Mouse (Mus musculus): ENCODE measurements around the gene AU018091.
A peak's percentile ranks its signal among the peaks of the same experiment; 100 is the strongest.
"Not testable (repeated sequence)": the region's sequence is repeated elsewhere in the genome, so short reads cannot be mapped to it uniquely, and the experiment has no call there.

Gene AU018091

DNA sequence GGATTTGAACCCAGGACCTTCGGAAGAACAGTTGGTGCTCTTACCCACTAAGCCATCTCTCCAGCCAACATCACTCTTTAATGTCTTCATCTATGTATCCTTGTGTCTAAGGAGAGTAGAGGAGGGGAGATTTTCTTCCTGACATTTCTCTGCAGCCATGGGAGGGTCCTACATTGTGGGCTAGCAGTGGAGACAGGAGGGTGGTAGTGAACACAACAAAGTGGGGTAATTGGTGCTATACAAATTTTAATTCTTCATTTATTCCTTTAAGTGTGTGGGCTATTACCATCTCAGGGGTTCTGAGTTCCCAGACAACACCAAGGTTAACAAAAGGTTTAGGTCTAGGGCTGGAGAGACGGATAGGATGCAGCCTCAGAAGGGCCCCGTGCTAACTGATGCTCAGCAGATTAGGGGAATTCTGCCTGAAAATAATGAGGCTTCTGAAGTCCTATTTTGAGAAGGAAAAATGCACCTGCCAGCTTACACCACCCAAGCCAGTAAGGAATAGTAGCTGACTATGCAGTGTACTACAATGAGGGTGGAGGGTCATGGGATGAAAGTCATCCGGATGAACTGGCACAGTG is 24.1 kb upstream of the AU018091 start:
- no peaks in the 10 kb centered on the region for H3K9me3 ChIP-seq (ENCODE audit: low read length)
- H3K4me1 ChIP-seq (replicated peaks; ENCODE audit: low read depth, low read length) = peaks cover 45% of the 10 kb centered on the region
- H3K36me3 ChIP-seq (ENCODE audit: insufficient read depth, low read length) = no peaks in the 10 kb centered on the region
- no peaks in the 10 kb centered on the region for H3K27me3 ChIP-seq (ENCODE audit: insufficient read depth, low read length)
- H3K4me3 ChIP-seq (replicated peaks; ENCODE audit: low read length) = peak overlapping the region; percentile 1; the same call in 1 of the 2 replicates
- TF ChIP-seq CTCF (conservative IDR thresholded peaks at IDR 0.05; ENCODE audit: low read length) = no peak
- TF ChIP-seq NANOG (IDR thresholded peaks at IDR 0.05; ENCODE audit: borderline replicate concordance, low read length) = peak; percentile 94

DNA sequence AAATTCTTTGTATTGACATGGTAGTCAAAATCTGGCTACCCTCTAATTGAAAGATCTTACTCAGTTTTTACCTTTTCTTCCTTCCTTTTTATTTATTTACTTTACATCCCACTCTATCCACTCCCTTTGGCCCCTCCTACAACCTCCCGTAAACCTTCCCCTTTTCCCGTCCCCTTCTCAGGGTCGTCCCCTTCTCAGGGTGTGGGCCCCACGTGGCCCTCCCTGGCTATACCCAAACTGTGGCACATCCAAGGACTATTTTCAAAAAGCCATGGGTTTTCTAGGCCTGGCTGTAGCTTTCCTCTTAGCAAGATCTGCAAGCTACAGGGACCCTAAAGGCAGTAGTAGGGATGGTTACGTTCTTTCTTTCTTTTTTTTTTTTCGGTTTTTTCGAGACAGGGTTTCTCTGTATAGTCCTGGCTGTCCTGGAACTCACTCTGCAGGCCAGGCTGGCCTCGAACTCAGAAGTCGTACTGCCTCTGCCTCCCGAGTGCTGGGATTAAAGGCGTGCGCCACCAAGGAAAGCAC is 23.0 kb upstream of the AU018091 start:
- H3K36me3 ChIP-seq (ENCODE audit: insufficient read depth, low read length) = no peaks in the 10 kb centered on the region
- no peaks in the 10 kb centered on the region for H3K9me3 ChIP-seq (ENCODE audit: low read length)
- H3K4me1 ChIP-seq (replicated peaks; ENCODE audit: low read depth, low read length) = peaks cover 45% of the 10 kb centered on the region
- TF ChIP-seq NANOG (IDR thresholded peaks at IDR 0.05; ENCODE audit: borderline replicate concordance, low read length) (no peak), POU5F1 (IDR thresholded peaks at IDR 0.05; ENCODE audit: borderline replicate concordance, low read length) (no peak), CTCF (conservative IDR thresholded peaks at IDR 0.05; ENCODE audit: low read length) (no peak)
- no peaks in the 10 kb centered on the region for H3K27me3 ChIP-seq (ENCODE audit: insufficient read depth, low read length)
- H3K4me3 ChIP-seq (replicated peaks; ENCODE audit: low read length) = no peak overlapping the region

DNA sequence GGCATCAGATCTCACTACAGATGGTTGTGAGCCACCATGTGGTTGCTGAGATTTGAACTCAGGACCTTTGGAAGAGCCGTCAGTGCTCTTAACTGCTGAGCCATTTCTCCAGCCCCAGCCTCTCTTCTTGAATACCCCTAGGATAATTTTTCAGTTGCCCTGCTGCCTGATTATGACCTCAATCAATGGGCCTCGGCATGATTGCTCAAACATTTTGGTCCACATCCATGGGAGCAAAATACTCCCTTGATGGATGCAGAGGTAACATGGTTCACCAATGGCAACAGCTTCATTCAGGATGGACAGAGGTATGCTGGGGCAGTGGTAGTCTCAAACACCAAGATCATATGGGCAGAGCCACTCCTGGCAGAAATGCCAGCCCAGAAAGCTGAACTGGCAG is 17.7 kb upstream of the AU018091 start:
- H3K4me1 ChIP-seq (replicated peaks; ENCODE audit: low read depth, low read length) = peaks cover 37% of the 10 kb centered on the region
- H3K36me3 ChIP-seq (ENCODE audit: insufficient read depth, low read length); H3K4me3 ChIP-seq (replicated peaks; ENCODE audit: low read length); H3K9me3 ChIP-seq (ENCODE audit: low read length); H3K27me3 ChIP-seq (ENCODE audit: insufficient read depth, low read length): not testable (repeated sequence)

DNA sequence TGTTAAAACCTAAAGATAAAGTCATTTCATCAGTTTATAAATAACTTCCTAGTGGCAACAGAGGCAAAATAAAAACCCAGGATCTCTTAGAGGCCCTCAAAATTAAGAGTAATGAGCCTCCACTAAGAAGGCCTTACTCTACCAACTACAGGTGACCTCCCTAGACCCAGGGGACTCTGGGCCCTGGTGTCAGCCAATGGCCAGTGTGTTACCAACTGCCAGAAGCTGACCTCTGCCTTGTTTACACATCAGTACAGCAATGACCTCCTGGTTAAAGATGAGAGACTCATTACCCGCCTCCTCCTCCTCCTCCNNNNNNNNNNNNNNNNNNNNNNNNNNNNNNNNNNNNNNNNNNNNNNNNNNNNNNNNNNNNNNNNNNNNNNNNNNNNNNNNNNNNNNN is 17.1 kb upstream of the AU018091 start:
- Histone ChIP-seq H3K9me3 (ENCODE audit: low read length) (no peaks in the 10 kb centered on the region), H3K4me3 (replicated peaks; ENCODE audit: low read length) (no peak overlapping the region), H3K27me3 (ENCODE audit: insufficient read depth, low read length) (no peaks in the 10 kb centered on the region), H3K36me3 (ENCODE audit: insufficient read depth, low read length) (no peaks in the 10 kb centered on the region), H3K4me1 (replicated peaks; ENCODE audit: low read depth, low read length) (peaks cover 36% of the 10 kb centered on the region)
- TF ChIP-seq CTCF (conservative IDR thresholded peaks at IDR 0.05; ENCODE audit: low read length) (no peak), POU5F1 (IDR thresholded peaks at IDR 0.05; ENCODE audit: borderline replicate concordance, low read length) (no peak), NANOG (IDR thresholded peaks at IDR 0.05; ENCODE audit: borderline replicate concordance, low read length) (no peak)

DNA sequence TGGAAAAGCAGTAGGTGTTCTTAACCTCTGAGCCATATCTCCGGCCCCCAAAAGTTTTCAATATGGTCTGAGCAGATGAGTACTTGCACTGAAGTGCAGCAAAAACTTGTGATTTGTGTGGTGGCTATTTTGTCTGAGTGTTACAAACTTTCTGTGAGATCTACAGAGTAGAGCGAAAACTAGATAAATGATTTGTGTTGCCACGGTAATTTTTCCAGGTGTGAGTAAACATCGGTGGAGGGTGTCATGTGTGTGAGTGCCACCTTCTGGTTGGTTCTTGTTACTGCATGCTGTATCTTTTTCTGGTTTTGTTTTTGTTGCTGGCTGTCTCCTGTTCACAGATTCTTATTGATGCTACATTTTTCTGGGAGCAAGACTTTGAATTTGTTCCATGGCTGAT is 15.4 kb upstream of the AU018091 start:
- Histone ChIP-seq H3K4me1 (replicated peaks; ENCODE audit: low read depth, low read length) (peaks cover 38% of the 10 kb centered on the region), H3K27me3 (ENCODE audit: insufficient read depth, low read length) (no peaks in the 10 kb centered on the region), H3K9me3 (ENCODE audit: low read length) (no peaks in the 10 kb centered on the region), H3K36me3 (ENCODE audit: insufficient read depth, low read length) (no peaks in the 10 kb centered on the region), H3K4me3 (replicated peaks; ENCODE audit: low read length) (no peak overlapping the region)
- TF ChIP-seq POU5F1 (IDR thresholded peaks at IDR 0.05; ENCODE audit: borderline replicate concordance, low read length) (no peak), CTCF (conservative IDR thresholded peaks at IDR 0.05; ENCODE audit: low read length) (peak; percentile 89), NANOG (IDR thresholded peaks at IDR 0.05; ENCODE audit: borderline replicate concordance, low read length) (no peak)

DNA sequence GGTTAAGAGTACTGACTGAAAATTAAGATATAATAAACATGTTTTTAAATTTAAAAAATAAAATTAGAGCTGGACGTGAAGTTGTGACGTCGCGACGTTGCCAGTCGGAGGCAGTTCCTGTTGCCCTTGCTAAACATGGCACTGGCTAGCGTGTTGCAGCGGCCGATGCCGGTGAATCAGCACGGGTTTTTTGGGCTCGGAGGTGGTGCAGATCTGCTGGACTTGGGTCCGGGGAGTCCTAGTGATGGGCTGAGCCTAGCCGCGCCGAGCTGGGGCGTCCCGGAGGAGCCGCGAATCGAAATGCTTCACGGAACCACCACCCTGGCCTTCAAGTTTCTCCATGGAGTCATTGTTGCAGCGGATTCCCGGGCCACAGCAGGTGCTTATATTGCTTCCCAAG is 12.0 kb upstream of the AU018091 start:
- not testable (repeated sequence) for H3K27me3 ChIP-seq (ENCODE audit: insufficient read depth, low read length); H3K4me3 ChIP-seq (replicated peaks; ENCODE audit: low read length); H3K36me3 ChIP-seq (ENCODE audit: insufficient read depth, low read length); H3K9me3 ChIP-seq (ENCODE audit: low read length)
- H3K4me1 ChIP-seq (replicated peaks; ENCODE audit: low read depth, low read length) = peaks cover 25% of the 10 kb centered on the region

DNA sequence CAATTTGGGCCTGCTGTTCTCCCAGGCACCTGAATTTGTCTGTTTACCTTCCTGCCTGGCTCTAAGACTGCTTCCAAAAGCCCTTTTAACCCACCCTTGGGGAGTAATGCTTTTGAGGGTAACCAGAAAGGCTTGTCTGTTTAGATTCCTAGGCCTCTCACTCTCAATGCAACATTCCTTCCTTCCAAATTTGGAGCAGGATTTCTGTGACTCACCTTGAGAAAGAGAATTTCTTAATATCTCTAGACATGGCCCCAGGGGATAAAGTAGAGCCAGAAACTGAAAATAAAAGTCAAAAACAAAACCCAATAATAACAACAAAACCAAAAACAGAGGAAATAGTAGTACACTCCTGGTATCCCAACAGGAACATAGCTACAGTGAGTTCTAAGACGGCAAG is 707 bp downstream of the AU018091 start:
- H3K9me3 ChIP-seq (ENCODE audit: low read length) = no peaks in the 10 kb centered on the region
- TF ChIP-seq POU5F1 (IDR thresholded peaks at IDR 0.05; ENCODE audit: borderline replicate concordance, low read length) = no peak
- no peak for TF ChIP-seq CTCF (conservative IDR thresholded peaks at IDR 0.05; ENCODE audit: low read length)
- no peak for TF ChIP-seq NANOG (IDR thresholded peaks at IDR 0.05; ENCODE audit: borderline replicate concordance, low read length)
- peak overlapping the region; percentile 84 for H3K4me3 ChIP-seq (replicated peaks; ENCODE audit: low read length)
- no peaks in the 10 kb centered on the region for H3K27me3 ChIP-seq (ENCODE audit: insufficient read depth, low read length)
- peaks cover 56% of the 10 kb centered on the region for H3K4me1 ChIP-seq (replicated peaks; ENCODE audit: low read depth, low read length)
- peaks cover 11% of the 10 kb centered on the region for H3K36me3 ChIP-seq (ENCODE audit: insufficient read depth, low read length)

DNA sequence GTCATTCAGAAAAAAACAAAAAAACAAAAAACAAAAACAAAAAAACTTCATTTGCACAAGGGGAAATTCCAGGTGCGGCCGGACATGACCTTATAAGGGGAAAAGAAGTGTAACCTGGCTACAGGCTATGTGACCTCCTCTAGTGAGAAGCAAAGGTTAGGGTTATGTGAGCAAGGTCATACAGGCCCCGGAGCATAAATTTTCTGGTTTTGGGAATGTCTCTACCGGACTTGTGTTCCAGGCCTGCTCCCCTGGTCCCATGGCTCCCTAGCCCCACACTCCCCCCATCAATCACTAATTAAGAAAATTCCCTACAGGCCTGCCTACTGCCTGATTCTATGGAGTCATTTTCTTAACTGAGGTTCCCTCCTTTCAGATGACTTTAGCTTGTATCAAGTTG is 2.7 kb downstream of the AU018091 start:
- H3K4me3 ChIP-seq (replicated peaks; ENCODE audit: low read length) = peak overlapping the region; percentile 72
- no peaks in the 10 kb centered on the region for H3K9me3 ChIP-seq (ENCODE audit: low read length)
- H3K36me3 ChIP-seq (ENCODE audit: insufficient read depth, low read length) = peaks cover 31% of the 10 kb centered on the region
- TF ChIP-seq POU5F1 (IDR thresholded peaks at IDR 0.05; ENCODE audit: borderline replicate concordance, low read length) = no peak
- TF ChIP-seq NANOG (IDR thresholded peaks at IDR 0.05; ENCODE audit: borderline replicate concordance, low read length) = no peak
- TF ChIP-seq CTCF (conservative IDR thresholded peaks at IDR 0.05; ENCODE audit: low read length) = no peak
- H3K4me1 ChIP-seq (replicated peaks; ENCODE audit: low read depth, low read length) = peaks cover 63% of the 10 kb centered on the region
- no peaks in the 10 kb centered on the region for H3K27me3 ChIP-seq (ENCODE audit: insufficient read depth, low read length)

DNA sequence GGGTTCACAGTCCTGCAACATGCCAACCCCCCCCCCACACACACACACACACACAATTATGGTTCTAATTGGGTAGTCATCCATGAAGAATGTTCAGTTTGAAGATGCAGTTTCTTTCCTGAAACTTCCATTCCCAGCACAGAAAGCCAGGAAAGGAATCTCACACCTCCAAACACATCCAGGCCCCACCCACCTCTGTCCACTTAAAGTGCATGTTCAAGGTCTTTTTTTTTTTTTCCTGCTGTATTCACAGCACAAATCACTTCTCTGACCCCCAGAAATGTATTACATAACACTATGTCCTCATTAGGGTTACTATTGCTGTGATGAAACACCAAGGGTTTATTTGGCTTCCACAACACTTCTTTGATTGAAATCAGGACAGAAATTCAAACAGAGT is 4.0 kb downstream of the AU018091 start:
- Histone ChIP-seq H3K9me3 (ENCODE audit: low read length) (no peaks in the 10 kb centered on the region), H3K27me3 (ENCODE audit: insufficient read depth, low read length) (no peaks in the 10 kb centered on the region), H3K4me1 (replicated peaks; ENCODE audit: low read depth, low read length) (peaks cover 61% of the 10 kb centered on the region), H3K4me3 (replicated peaks; ENCODE audit: low read length) (peak overlapping the region; percentile 68), H3K36me3 (ENCODE audit: insufficient read depth, low read length) (peaks cover 41% of the 10 kb centered on the region)
- TF ChIP-seq NANOG (IDR thresholded peaks at IDR 0.05; ENCODE audit: borderline replicate concordance, low read length) (no peak), CTCF (conservative IDR thresholded peaks at IDR 0.05; ENCODE audit: low read length) (no peak), POU5F1 (IDR thresholded peaks at IDR 0.05; ENCODE audit: borderline replicate concordance, low read length) (no peak)
